Mouse (Mus musculus) A20 (cell line): ENCODE data around the gene Omt2a.
A peak's percentile ranks its signal among the peaks of the same experiment; 100 is the strongest.
"Not testable (repeated sequence)": the region's sequence is repeated elsewhere in the genome, so short reads cannot be mapped to it uniquely, and the experiment has no call there.

ENCODE experiments used
- DNase-seq: peaks from one replicate; pipeline ENCODE4 v3.0.0-alpha.2; 2011; ENCODE audit warnings: low read depth, low spot score

Omt2a gene

GRCm38 (mm10) chr9:78314696-78315095, at the start of gene Omt2a:
Gene Omt2a, minus strand, starts transcription at chr9:78314796.
- DNase-seq = no peak

- no peak for DNase-seq
Measured at GRCm38 (mm10) chr9:78363374-78363773, 48.8 kb upstream of the Omt2a start.

- no peak for DNase-seq
Measured at GRCm38 (mm10) chr9:78360484-78360872, 45.9 kb upstream of the Omt2a start.

- no peak for DNase-seq
Measured at GRCm38 (mm10) chr9:78359750-78360483, 45.3 kb upstream of the Omt2a start.

- DNase-seq = peak; percentile 60
Measured at GRCm38 (mm10) chr9:78358053-78358452, 43.5 kb upstream of the Omt2a start.

GRCm38 (mm10) chr9:78355611-78356010, 41.0 kb upstream of the Omt2a start, which contains the start of gene Gsta2:
Gene Gsta2, minus strand, starts transcription at chr9:78355788.
- no peak for DNase-seq

- no peak for DNase-seq
Measured at GRCm38 (mm10) chr9:78354665-78355578, 40.3 kb upstream of the Omt2a start.

- no peak for DNase-seq
Measured at GRCm38 (mm10) chr9:78351504-78352220, 37.1 kb upstream of the Omt2a start.

GRCm38 (mm10) chr9:78350007-78350406, 35.4 kb upstream of the Omt2a start:
- not testable (repeated sequence) for DNase-seq

GRCm38 (mm10) chr9:78349141-78349540, 34.5 kb upstream of the Omt2a start:
- DNase-seq = not testable (repeated sequence)

GRCm38 (mm10) chr9:78348206-78349004, 33.8 kb upstream of the Omt2a start:
- DNase-seq = not testable (repeated sequence)

GRCm38 (mm10) chr9:78347004-78347403, 32.4 kb upstream of the Omt2a start:
- no peak for DNase-seq

GRCm38 (mm10) chr9:78345235-78345634, 30.6 kb upstream of the Omt2a start:
- DNase-seq = not testable (repeated sequence)

- DNase-seq = not testable (repeated sequence)
Measured at GRCm38 (mm10) chr9:78343055-78343454, 28.5 kb upstream of the Omt2a start.

GRCm38 (mm10) chr9:78342494-78342893, 27.9 kb upstream of the Omt2a start:
- DNase-seq = not testable (repeated sequence)

- peak; percentile 49 for DNase-seq
Measured at GRCm38 (mm10) chr9:78340324-78340723, 25.7 kb upstream of the Omt2a start.

- not testable (repeated sequence) for DNase-seq
Measured at GRCm38 (mm10) chr9:78337050-78337449, 22.5 kb upstream of the Omt2a start.

GRCm38 (mm10) chr9:78327289-78327688, 12.7 kb upstream of the Omt2a start, which contains the start of gene Omt2b:
Gene Omt2b, plus strand, starts transcription at chr9:78327589.
- not testable (repeated sequence) for DNase-seq

- peak; percentile 20 for DNase-seq
Measured at GRCm38 (mm10) chr9:78319499-78319898, 4.9 kb upstream of the Omt2a start.

- DNase-seq = not testable (repeated sequence)
Measured at GRCm38 (mm10) chr9:78308122-78308521, 6.5 kb downstream of the Omt2a start.

GRCm38 (mm10) chr9:78299143-78299542, 15.5 kb downstream of the Omt2a start:
- DNase-seq = not testable (repeated sequence)
